Mouse (Mus musculus) lung, postnatal 0 days (tissue): Measurements from ENCODE around the gene Nmb.

Experiments used
- CTCF ChIP-seq: IDR thresholded peaks from 2 replicates; pipeline ENCODE4 v1.5.1; 2016; ENCODE audit warnings: antibody characterized with exemption, mild to moderate bottlenecking
- EP300 ChIP-seq: IDR thresholded peaks from 2 replicates; pipeline ENCODE4 v1.6.1; 2016; ENCODE audit warnings: antibody characterized with exemption, mild to moderate bottlenecking, control low read depth

GRCm38 (mm10) chr7:80862475-80862874 lies 42.4 kb downstream of the Nmb start:
- TF ChIP-seq CTCF (no peak), EP300 (no peak)
